Mouse (Mus musculus): ENCODE results near the gene Fzd7.
"Not testable (repeated sequence)": the region's sequence is repeated elsewhere in the genome, so short reads cannot be mapped to it uniquely, and the experiment has no call there.

The Fzd7 gene

DNA sequence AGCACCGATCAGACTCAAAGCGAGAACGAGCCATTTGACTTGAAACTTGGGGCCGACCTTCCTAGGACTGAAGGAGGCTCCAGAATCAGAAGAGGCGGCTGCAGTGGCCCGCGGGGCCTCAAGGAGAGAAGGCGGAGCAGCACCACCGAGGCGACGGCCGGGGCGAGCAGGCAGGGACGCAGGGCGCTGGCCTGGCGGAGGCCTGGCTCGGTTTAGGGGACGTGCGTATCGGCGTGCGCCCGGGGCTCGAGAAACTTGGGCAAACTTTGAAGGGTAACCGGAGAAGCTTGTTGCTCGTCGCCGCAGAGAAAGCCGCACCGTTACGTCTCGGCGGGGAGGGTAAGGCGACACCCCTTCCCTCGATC is at the start of gene Fzd7:
Gene Fzd7 (plus strand): TSS at position 94 of the 365 bp plus-strand sequence.
- no peak for DNase-seq (ENCODE audit: low spot score in 2 of 2)

DNA sequence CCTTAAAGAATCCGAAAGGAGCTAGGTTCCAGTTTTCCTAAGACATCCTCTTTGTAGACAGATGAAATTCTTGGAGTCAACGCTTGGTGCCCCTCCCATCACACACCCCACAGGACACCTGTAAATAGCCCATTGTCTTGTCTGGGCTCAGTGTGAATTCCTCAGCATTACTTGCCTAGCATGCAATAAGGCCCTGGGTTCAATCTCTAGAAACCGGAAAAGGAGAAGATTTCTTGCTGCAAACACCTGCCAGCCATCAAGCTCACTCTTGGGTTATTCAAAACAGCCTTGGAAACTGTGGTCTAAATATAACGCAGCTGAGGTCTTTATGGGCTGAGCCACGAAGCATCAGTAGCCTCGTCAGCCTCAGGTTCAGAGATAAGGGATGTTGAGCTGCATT is 48.9 kb upstream of the Fzd7 start:
- DNase-seq (ENCODE audit: low spot score in 2 of 2): no peak

DNA sequence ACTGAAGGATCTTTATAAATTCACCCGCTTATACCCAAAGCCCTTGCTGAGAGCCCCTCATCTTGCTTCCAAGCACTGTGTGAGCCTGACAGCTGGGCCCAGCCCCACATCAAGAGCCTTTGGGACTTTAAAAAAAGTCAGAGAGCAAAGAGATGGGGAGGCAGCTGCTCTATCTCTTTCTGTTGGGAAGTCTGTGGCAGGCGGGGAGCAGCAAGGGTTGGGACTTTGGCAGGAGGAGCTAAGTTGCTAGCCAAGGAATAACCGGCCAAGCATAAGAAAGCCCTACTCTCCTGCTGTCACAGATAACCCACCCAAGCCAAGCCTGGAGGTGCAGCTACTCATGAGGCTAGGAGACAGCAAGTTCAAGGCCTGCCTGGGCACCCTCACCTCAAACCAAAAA is 48.2 kb upstream of the Fzd7 start:
- DNase-seq (ENCODE audit: low spot score in 2 of 2): peak in 1 of 2 experiments; percentile 45

DNA sequence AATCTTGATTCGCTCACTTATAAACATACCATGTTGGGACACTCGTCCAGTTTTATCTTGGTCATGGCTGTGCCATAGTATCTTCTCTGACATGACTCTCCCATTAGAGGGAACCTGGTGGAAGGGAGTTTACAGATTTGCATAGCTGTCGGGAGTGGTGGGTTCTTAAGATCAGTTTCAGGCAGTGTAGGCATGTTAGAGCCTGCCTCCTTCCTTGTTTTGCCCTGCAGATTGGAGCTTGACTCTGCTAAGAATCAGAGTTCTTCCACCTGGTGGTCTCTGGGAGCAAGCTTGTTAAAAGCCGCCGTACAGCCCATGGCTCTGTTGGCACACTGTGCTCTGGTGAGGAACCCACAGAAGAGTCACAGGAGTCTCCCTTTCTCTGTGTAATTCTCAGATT is 47.0 kb upstream of the Fzd7 start:
- no peak for DNase-seq (ENCODE audit: low spot score in 2 of 2)

DNA sequence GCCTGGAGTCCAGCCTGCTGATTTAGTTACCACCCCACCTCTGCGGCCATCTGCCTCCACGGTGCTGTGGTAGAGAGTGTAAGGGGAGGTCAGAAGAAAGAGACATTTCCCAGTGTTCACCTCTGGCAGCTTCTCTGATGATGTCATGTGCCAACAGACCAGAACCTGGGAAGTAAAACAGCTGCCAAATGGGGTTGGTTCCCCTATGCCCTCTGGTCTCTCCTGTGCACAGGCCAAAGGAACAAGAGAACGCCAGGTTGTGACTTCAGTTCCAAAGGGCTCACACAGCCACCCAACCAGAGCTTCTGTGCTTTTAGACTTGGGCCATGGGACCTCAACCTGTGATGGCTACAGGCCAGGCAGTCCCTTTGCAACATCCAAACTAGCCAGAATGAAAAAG is 45.9 kb upstream of the Fzd7 start:
- DNase-seq (ENCODE audit: low spot score in 2 of 2): no peak

DNA sequence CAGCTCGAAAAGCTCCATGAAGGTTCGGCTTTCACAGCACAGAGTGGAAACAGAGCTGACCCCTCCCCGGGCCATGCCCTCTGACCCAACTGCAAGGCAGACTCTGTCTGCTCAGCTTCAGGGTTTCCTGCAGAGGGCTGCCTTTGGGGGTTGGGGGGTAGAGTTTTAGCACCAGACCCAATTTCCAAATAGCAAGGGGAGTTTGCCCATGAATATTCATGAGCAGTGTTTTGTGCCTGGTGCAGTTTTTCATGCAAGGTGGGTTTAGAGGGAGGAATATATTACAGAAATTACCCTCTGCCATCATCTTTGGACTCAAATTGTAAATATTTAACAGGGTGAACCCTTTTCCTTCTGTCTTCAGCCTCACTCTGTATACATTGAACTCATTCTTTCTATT is 44.3 kb upstream of the Fzd7 start:
- DNase-seq (ENCODE audit: low spot score in 2 of 2): no peak

DNA sequence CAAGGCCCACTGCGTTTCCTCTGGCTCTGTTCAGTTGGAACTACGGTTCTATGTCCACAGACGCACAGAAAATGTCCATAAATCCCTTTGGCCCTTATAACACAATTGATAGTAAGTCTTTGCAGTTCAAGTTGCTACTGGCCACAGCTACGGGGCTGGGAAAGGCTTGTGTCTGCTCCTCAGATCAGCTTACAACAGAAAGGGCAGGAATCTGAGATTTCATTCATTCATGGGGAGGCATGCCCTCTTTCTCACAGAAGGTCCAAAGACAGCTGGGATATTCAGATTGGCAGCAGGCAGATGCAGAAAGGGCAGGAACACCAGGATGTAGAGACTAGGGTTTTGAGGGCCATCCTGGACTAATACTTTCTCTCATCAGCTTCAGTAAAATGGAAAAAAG is 43.9 kb upstream of the Fzd7 start:
- no peak for DNase-seq (ENCODE audit: low spot score in 2 of 2)

DNA sequence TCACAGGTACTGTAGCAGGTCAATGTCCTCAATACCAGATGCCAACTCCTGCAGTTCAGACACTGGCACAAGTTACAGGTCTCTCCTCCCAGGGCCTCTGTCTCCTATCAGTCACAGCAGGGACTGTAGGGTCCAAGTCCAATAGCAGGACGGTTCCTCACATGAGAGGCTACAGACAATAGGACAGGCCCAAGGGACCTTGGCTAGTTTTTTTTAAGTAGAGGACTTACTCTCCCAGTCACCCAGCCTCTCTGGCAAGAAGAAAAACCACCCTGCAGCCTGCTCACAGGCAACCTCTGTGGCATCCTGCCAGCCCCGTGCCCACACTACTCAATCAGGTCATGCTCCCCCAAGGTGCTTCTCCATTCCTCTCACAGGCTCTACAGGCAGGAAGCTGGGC is 43.0 kb upstream of the Fzd7 start:
- DNase-seq (ENCODE audit: low spot score in 2 of 2): no peak

DNA sequence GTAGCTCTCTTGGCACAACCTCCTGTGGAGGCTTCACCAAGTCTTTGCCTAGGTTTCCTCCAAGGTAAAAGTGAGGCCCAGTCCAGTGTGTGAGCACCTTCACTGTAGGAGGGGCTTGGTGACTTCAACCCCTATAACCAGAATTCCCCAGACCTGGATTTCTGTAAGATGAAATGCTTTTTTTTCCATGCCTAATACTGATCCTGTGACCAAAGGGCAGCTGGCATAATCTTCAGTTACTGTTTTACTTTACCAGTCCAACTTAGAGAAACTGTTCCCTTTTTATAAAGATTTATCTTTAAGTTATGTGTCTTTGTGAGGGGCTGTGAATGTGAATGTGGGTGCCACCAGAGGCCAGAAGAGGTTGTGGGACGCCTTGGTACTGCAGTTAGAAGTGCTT is 42.3 kb upstream of the Fzd7 start:
- DNase-seq (ENCODE audit: low spot score in 2 of 2): no peak

DNA sequence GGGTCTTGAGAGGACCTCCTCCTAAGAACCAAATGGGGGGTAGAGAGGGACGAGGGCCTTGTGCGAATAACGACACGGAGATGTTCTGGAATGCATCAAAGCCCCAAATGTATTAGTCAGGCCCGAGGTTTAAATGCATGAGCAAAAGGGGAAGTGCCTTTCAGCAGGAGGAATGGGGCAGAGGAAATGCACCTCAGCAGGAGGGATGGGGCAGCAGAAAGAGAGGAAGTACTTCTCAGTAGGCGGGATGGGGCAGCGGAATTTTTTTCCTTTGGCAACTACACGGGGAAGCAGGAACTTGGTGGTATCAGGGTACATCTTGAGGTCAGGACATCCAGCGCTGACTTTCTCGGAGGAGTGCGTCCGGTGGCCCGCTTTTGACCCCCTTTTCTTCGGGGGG is 39.5 kb upstream of the Fzd7 start:
- not testable (repeated sequence) for DNase-seq (ENCODE audit: low spot score in 2 of 2)

DNA sequence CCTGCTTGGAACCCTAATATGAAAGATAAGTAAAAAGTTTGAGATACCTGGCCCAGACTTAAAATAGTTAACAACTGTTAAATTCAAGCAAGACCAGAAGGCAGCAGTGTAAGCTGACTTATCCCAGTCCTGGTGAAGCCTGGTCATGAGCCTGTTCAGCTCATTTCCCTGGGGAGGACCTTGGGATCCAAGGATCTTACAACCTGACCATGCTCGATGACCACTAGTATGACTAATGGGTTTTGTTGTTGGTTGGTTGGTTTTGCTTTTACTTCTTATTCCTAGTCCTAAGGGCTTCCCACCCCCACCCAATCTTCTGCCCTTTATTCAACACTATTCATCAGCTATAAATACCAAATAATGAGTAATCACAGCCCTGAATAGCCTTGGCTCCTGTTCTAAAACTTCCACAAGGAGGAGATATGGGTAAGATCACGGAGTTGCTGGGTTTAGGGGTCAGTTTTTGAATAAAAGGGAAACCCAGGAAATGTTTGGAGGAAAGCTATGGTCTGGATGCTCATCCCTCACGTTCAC is 38.0 kb upstream of the Fzd7 start:
- no peak for DNase-seq (ENCODE audit: low spot score in 2 of 2)

DNA sequence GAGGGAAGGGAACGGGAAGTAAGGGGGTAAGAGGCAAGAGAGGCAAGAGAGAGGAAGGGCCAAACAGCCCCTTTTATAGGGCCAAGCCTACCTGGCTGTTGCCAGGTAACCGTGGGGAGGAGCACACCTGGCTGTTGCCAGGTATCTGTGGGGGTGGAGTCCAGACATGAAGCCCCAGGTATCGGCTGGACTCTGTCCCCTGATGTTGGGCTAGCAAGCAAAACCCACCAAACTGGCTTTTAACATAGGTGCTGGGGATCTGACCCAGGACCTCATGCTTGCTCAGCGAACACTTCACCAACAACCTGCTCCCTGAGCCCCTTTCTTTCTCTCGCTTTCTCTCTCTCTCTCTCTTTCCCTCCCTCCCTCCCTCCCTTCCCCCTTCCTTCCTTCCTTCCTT is 37.0 kb upstream of the Fzd7 start:
- no peak for DNase-seq (ENCODE audit: low spot score in 2 of 2)

DNA sequence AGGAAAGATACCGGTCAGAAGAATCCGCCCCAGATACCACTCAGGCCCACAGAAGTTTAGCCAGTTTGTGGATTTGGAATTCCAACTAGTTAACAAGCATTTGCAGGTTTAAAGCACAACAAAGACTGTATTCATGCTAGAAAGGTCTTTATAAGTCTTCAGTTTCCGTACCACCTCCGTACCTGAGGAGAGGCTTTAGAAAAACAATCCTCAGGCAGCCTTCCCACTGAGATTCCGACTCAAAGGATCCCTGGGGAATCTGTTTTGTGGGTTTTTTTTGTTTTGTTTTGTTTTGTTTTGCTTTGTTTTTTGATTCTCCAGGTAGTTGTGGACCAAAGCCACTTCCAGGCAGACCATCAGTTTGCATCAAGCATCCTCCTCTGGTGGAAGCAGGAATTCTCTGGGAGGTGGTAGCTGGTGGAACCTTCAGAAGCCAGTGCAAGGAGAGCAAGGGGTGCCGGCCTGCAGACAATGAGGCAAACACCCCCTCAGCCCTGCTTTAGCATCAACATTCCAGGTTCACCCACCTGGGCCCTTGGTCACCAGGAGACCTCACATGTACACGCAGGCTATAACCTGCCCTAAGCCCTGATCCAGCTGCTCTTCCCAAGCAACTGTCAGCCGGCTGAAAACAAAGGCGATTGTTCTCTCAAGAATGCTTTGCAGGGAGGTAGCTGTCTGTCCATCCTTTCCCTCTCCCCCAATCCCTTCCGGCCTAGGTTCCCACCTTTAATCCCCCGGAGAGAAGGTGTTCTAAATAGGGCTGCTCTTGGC is 33.5 kb upstream of the Fzd7 start:
- no peak for DNase-seq (ENCODE audit: low spot score in 2 of 2)

DNA sequence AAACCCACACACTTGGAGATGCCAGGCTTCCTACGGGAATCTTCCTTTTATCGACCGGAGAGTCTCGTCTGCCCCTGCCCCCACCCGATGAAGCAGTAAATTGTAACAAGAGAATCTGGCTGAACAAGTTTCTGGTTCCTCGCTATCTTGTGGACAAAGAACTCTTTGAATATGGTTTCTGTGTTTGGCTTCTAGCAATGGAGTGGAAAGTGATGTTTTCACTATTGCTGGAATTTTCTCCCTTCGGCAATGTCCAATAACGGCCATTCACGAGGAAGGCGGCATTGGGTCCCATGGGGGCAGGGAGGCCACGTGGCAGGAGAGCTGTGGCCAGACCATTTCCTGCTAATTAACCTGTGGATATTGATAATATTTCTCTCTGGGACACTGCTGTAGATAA is 32.8 kb upstream of the Fzd7 start:
- DNase-seq (ENCODE audit: low spot score in 2 of 2): peak; percentile 30 to 34

DNA sequence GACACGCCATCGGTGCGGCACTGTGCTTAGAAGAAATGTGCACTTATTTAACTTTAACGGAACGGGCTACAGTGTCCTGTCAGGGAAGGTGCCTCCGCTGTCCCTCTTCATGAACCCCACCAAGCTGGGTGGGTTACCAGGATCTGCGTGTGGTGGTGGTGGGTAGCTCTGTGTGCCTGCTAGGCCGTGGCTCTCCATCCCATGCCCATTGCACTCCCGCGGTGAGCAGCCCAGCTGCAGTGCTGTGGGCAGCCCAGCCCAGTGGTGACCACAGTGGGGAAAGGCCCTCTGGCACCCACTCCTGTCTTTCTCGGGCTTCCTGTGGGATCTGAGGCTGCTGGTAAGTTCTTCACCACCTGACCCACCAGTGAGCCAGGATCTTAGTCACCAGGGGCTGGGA is 31.3 kb upstream of the Fzd7 start:
- no peak for DNase-seq (ENCODE audit: low spot score in 2 of 2)

DNA sequence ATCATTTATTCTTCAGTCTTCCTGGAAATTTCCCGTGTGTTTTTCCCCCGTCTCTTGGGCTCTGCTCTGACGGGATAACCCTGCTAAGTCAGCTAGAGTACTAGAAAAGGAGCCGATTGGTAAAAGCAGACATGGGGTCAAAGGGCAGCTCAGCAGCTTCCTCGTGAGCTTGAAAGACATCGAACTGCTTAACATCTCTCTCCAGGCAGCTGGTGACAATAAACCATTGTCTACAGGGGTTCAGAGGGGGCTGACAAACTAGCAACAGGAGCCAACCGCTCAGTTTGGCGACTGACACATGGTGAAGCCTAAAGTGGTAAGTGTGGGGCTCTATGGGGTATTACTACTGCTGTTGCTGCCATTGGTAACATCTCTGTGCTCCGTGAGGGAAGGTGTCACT is 30.6 kb upstream of the Fzd7 start:
- no peak for DNase-seq (ENCODE audit: low spot score in 2 of 2)

DNA sequence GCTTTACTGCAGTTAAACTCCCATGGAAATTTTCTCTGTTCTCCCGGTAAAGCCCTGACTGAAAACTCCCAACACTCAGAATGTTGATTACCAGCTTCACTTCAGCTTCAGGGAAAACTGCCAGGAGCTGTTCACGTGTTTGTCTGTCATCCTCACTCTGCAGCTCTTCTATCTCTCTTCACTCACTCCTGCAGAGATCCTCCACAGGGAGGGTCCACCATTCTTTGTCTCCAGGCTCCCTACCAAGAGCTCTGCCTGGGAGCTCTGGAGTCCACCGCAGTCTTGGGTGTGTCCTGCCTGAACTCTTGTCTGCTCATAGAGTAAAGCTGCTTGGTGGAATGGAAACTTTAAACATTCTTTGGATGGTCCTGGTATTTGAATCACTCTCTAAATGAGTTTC is 25.4 kb upstream of the Fzd7 start:
- peak in 1 of 2 experiments; percentile 27 for DNase-seq (ENCODE audit: low spot score in 2 of 2)

DNA sequence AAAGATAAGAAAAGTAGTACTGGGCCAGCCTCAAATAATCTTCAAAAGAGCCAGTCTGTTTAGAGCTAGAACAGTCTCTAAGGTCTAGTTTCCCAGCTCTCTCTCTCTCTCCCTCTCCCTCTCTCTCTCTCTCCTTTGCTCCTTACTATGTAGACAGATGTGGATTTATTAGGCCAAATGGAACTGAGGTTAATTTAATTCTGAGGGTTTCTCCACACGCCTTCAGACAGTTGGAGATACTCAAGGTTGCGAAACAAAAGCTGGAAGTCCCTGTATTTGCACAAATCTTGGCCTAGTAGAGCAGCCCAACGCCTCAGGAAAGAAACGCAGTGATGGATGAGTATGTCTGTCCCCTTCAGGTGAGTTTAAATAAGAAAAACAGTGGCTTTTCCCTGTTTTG is 24.4 kb upstream of the Fzd7 start:
- no peak for DNase-seq (ENCODE audit: low spot score in 2 of 2)

DNA sequence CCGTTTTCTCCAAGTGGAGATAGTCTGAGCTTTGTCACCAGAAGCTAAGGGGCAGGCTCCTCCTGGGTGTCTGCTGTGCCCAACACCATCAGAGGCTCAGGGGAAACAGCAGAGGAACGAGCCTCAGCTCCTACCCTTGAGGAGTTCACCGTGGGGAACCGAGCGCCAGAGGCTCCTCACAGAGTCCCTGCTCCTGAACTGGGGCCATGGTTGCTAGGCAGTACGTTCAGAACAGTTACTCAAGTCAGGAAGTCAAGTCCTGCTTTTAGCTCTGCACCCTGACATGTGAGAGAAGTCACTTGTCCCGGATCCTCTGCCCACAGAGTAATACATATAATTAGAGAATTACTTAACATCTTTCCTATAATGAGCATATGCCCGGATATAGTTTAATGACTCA is 23.3 kb upstream of the Fzd7 start:
- no peak for DNase-seq (ENCODE audit: low spot score in 2 of 2)

DNA sequence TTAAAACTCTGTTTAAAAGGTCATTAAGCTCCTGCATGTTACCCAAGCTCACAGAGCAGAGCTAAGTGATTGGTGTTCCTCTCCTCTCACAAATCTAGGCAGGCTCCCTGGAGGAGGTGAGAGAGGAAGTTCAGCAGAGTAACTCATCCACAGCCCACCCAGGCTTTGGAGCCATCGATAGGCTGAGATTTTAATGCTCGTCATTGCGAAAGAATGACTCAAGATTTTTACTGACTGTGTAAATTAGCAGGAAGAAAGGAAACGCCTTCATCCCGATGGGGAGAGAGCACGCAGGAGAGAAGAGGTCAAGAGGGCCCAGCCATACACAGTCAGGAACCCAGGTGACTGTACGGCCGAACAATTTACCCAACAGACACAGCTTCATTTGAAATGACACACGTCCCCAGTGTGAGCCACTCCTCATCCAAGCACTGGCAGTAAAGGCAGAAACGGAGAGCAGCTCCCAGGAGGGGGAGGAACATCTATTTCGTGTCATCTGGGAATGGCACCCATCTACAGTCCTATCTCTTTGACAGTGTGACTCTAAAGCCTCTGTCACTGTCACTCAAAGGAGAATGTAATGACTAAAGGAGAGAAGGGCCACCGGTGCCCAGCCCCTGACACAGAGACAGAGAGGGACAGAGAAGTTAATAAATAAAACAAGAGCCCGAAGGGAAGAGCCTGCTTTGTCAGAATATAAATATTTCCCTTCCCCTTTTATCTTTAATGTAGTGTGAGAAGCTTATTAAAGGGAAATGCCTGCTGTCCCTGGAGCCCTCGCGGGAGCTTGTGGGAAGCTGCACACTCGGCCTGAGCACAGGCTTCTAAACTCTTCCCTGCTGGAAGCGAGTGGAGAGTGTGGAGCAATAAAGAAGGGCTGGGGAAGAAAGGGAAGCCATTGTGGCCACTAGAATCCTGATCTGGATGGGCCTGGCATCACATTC is 17.3 kb upstream of the Fzd7 start:
- no peak for DNase-seq (ENCODE audit: low spot score in 2 of 2)

DNA sequence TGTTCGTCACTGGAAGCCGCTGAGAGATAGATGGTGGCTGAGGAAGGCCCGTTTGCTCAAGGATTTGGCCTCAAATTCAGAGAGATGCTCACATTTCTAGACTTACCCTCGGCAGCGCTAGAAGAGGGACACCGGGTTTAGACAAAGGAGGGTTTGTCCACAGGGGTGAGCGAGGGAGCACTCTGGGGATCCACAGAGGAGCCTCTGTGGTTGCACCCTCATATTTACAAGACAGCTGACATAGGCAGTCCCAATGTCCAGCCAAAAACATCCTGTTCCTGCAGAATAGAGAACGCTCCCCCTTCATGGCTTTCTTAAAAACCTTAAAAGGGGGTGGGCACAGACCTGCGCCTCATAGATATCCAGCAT is 16.6 kb upstream of the Fzd7 start:
- DNase-seq (ENCODE audit: low spot score in 2 of 2): no peak

DNA sequence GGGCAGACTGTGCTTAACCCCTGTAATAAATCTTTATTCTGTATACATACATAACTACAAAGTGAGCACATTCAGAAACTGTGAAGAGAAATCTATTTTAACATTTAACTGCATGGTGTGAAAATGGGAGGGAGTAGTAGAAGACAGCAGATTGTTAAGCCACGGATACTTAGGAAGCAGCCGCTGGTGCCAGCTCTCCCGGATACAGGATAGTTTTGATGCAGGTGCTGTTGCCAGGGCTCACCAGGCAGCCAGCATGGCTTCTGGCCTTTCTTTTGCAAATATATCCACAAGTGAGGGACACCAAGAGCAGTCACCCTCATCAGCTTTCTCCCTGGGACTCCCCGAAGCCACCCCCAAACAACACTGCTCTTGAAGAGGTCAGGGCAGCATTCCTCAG is 13.1 kb upstream of the Fzd7 start:
- DNase-seq (ENCODE audit: low spot score in 2 of 2): no peak

DNA sequence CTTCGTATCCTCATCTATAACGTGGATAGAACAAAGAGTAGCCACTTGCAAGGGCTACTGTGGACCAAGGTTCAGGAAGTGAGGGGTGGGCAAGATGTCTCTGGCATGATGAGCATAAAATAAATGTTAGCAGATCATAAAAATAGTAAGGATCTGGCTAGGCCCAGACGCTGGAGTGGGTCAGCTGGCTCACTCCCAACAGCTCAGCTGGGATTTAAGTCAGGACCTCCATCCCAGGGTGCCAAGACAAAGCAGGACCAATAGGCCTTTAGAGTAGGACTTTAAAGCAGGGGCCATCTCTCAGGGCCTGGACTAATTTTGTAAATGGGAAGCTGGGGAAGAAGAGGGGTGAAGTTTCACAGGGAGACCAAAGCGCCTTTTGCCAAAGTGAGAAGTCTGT is 11.5 kb upstream of the Fzd7 start:
- no peak for DNase-seq (ENCODE audit: low spot score in 2 of 2)

Measured in urinary bladder, adult 18-20 months (tissue).